Mouse (Mus musculus) lung, adult 18-20 months (tissue): ENCODE measurements at regions not wholly inside any gene's neighbourhood (a gene's known extent, or its start where the extent isn't known, plus 50 kb on each side); places are given as distances from the start of the nearest gene placed in this dataset.

Experiments
- DNase-seq, 2 experiments: peaks; one replicate each; pipeline ENCODE4 v3.0.0; 2022; ENCODE audit warnings: mixed read lengths in 2 of 2

DNA sequence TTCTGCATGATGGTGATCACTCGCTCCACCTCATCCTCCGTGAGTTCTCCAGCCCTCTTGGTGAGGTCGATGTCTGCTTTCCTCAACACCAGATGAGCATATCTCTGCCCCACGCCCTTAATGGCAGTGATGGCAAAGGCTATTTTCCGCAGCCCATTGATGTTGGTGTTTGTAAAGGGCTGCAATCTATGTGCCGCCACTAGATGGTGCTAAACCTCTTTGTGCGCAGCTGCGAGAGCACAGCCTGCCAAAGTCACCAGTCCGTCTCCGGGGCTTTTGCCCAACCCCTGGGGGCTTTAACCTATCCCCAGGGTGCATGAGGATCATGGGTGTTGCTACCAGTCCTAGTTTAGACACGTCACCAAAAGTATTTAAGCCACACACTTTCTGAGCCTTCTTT is 140.9 kb upstream of the Cts3 start:
- peak in 1 of 2 experiments; percentile 3 for DNase-seq

DNA sequence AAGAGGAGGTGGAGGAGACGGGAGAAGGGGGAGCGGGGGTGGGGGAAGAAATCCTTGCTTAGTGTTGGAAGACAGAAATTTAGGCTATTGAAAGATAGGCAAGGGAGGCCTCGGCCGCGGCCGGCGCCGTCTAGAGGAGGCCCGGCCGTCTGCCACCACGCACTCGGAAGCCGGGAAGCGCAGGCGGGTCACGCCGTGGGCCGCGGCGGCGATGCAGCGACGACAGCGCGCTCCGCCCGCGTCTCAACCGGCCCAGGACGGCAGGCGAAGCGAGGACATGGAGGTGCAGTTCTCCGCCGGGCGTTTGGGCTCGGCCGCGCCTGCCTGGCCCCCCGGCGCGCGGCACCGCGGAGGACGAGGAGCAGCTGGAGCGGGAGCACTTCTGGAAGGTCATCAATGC is 95.8 kb upstream of the Cts3 start:
- no peak for DNase-seq
